Mouse (Mus musculus) myocyte (in vitro differentiated cells): ENCODE results near the gene Inhbe. TPM values are rescaled to one million over a fixed set of nuclear protein-coding genes. Genes with fewer than 3 reads are reported as not detected.

Experiments
- H3K27me3 ChIP-seq: one replicate; pipeline ENCODE4 v1.6.1; 2011; ENCODE audit not compliant: control insufficient read depth, insufficient read depth, insufficient read length
- H3K36me3 ChIP-seq: one replicate; pipeline ENCODE4 v1.6.1; 2011; ENCODE audit not compliant: control insufficient read depth, insufficient read depth
- H3K4me2 ChIP-seq: one replicate; pipeline ENCODE4 v1.6.1; 2011; ENCODE audit warnings: low read depth, control low read depth
- H3K4me3 ChIP-seq: one replicate; pipeline ENCODE4 v1.5.1; 2011; ENCODE audit warnings: mild to moderate bottlenecking, control low read depth, moderate library complexity
- H3K79me2 ChIP-seq: one replicate; pipeline ENCODE4 v1.6.1; 2011; ENCODE audit not compliant: control insufficient read depth, insufficient read depth
- H3ac ChIP-seq: one replicate; pipeline ENCODE4 v1.6.1; 2011; ENCODE audit not compliant: control insufficient read depth, insufficient read length
- CEBPB ChIP-seq: IDR thresholded peaks from 2 replicates; pipeline ENCODE4 v1.6.1; 2011; ENCODE audit warnings: mild to moderate bottlenecking, moderate library complexity; ENCODE audit not compliant: poor library complexity, insufficient read depth, severe bottlenecking
- E2F4 ChIP-seq: IDR thresholded peaks from one replicate; pipeline ENCODE4 v1.6.1; 2011; ENCODE audit warnings: mild to moderate bottlenecking, control low read depth, moderate library complexity; ENCODE audit not compliant: insufficient read depth
- MAX ChIP-seq: IDR thresholded peaks from one replicate; pipeline ENCODE4 v1.6.1; 2011; ENCODE audit warnings: low read depth, mild to moderate bottlenecking, control low read depth
- MYOD1 ChIP-seq, 3 experiments: IDR thresholded peaks; one replicate each; pipeline ENCODE4 v1.6.1; 2011; ENCODE audit warnings: control low read depth in 2 of 3, low read depth in 2 of 3, mild to moderate bottlenecking in 2 of 3, moderate library complexity in 1 of 3; ENCODE audit not compliant: insufficient read length in 2 of 3, control insufficient read depth in 1 of 3
- MYOG ChIP-seq, 3 experiments: IDR thresholded peaks; one replicate each; pipeline ENCODE4 v1.6.1; 2011; ENCODE audit warnings: control low read depth in 2 of 3, low read depth in 2 of 3, mild to moderate bottlenecking in 2 of 3; ENCODE audit not compliant: insufficient read length in 2 of 3, control insufficient read depth in 1 of 3, insufficient read depth in 1 of 3
- POLR2A ChIP-seq: IDR thresholded peaks from one replicate; pipeline ENCODE4 v1.6.1; 2011; ENCODE audit warnings: low read depth, mild to moderate bottlenecking, control low read depth, moderate library complexity; ENCODE audit not compliant: insufficient read length
- POLR2AphosphoS2 ChIP-seq: IDR thresholded peaks from one replicate; pipeline ENCODE4 v1.6.1; 2011; ENCODE audit warnings: low read depth, control low read depth; ENCODE audit not compliant: insufficient read length
- REST ChIP-seq: IDR thresholded peaks from one replicate; pipeline ENCODE4 v1.6.1; 2011; ENCODE audit warnings: mild to moderate bottlenecking, control low read depth, moderate library complexity; ENCODE audit not compliant: insufficient read depth, insufficient read length
- SRF ChIP-seq: IDR thresholded peaks from one replicate; pipeline ENCODE4 v1.6.1; 2011; ENCODE audit warnings: low read depth; ENCODE audit not compliant: control insufficient read depth, insufficient read length
- TCF12 ChIP-seq: IDR thresholded peaks from one replicate; pipeline ENCODE4 v1.6.1; 2011; ENCODE audit warnings: mild to moderate bottlenecking, control low read depth; ENCODE audit not compliant: poor library complexity, insufficient read depth, severe bottlenecking
- TCF3 ChIP-seq: IDR thresholded peaks from one replicate; pipeline ENCODE4 v1.6.1; 2011; ENCODE audit warnings: low read depth, control low read depth; ENCODE audit not compliant: insufficient read length
- USF1 ChIP-seq: IDR thresholded peaks from one replicate; pipeline ENCODE4 v1.6.1; 2011; ENCODE audit warnings: low read depth, mild to moderate bottlenecking, control low read depth, moderate library complexity
- polyA plus RNA-seq: library from polyadenylated mRNA; unstranded; fragments of >200 nt; fragmentation: generic; extraction: Trizol; gene quantifications from one replicate; pipeline ENCODE4 v1.2.1, GENCODE M21; 2012; ENCODE audit warnings: missing spikeins

Gene Inhbe
- polyA plus RNA-seq, 1 experiment: 0.10 TPM

DNA sequence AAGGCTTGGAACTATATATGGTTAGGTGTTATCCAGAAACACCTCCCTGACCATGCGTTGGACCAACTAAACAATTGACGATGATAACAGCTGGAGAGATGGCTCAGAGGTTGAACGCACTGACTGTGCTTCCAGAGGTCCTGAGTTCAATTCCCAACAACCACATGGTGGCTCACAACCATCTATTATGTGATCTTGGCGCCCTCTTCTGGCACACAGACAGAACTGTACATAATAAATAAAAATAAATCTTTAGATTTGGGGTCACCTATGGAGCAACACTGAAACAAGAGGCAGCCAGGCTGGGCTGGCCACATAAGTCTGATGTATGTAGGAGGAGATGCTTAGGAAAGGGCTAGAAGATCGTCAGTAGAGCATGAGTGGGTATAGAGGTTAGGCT, 21.1 kb downstream of the Inhbe start:
- no peaks in the 10 kb centered on the region for H3K36me3 ChIP-seq
- no peak for TF ChIP-seq REST
- TF ChIP-seq USF1: no peak
- H3K27me3 ChIP-seq: no peaks in the 10 kb centered on the region
- no peak overlapping the region for H3ac ChIP-seq
- H3K79me2 ChIP-seq: no peaks in the 10 kb centered on the region
- H3K4me3 ChIP-seq: no peak overlapping the region
- H3K4me2 ChIP-seq: no peak overlapping the region

DNA sequence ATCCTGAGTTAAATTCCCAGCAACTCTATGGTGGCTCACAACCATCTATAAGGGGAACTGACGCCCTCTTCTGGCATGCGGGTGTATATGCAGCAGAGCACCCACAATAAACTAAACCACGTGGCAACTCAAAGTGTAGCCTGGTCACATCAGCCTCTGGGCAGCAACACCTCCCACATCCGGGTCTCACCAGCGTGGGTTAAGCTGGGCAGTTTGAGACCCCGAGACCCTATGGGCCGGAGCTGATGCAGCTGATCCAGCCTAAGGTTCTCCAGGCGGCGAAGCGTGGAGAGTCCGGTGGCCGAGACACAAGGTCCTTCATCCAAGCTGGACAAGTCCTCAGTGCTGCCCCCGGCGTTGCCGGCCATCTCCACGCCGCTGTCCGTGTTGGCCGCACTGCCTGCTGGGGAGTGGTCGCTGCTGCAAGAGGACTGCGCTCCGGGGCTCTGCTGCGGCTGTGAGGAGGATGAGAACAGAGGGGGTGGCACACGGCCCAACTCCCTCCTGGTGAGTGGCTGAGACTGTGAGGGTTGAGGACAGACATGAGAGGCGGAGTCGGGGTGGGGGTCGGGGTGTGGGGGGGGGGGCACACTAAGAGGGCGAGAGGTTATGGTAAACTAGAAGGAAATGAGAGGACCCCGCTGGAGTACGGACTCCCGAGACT, 21.9 kb downstream of the Inhbe start:
- no peak overlapping the region for H3ac ChIP-seq
- H3K27me3 ChIP-seq: peaks cover 8% of the 10 kb centered on the region
- no peak for TF ChIP-seq POLR2A
- TF ChIP-seq CEBPB: no peak
- TF ChIP-seq TCF3: no peak
- no peak for TF ChIP-seq MAX
- no peak for TF ChIP-seq USF1
- TF ChIP-seq MYOG (IDR thresholded peaks at IDR 0.05; ENCODE audit: control insufficient read depth in 1 of 3, insufficient read depth in 1 of 3, insufficient read length in 2 of 3, low read depth in 2 of 3): no peak
- TF ChIP-seq REST: no peak
- no peak for TF ChIP-seq POLR2AphosphoS2
- no peak for TF ChIP-seq SRF
- TF ChIP-seq TCF12: no peak
- no peak for TF ChIP-seq MYOD1 (IDR thresholded peaks at IDR 0.05; ENCODE audit: control insufficient read depth in 1 of 3, insufficient read length in 2 of 3, low read depth in 2 of 3)
- H3K79me2 ChIP-seq: no peaks in the 10 kb centered on the region
- no peak overlapping the region for H3K4me2 ChIP-seq
- H3K4me3 ChIP-seq: no peak overlapping the region
- no peaks in the 10 kb centered on the region for H3K36me3 ChIP-seq

DNA sequence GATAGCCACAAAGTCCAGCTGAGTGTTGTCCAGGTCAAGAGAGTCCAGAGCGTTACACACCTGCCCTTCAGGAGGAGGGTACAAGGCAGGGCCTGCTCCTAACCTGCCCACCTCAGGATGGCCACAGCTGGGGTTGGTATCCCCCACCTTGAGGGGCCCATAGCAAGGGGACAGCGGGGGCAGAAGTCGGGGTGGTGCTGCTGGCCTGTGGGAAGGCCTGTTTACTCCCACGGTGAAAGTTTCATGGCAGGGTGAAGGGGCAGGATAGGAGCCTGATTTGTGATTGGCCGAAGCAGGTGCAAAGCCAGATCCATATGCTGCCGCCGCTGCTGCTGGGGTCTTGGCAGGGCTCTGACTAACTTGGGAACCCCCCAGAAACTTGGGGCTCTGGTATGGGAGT, 24.0 kb downstream of the Inhbe start:
- Histone ChIP-seq H3K27me3 (peaks cover 23% of the 10 kb centered on the region), H3ac (no peak overlapping the region), H3K79me2 (no peaks in the 10 kb centered on the region), H3K4me3 (no peak overlapping the region), H3K36me3 (no peaks in the 10 kb centered on the region), H3K4me2 (no peak overlapping the region)
- TF ChIP-seq TCF12: no peak
- TF ChIP-seq CEBPB: no peak
- TF ChIP-seq SRF: no peak
- no peak for TF ChIP-seq REST
- no peak for TF ChIP-seq MYOG (IDR thresholded peaks at IDR 0.05; ENCODE audit: control insufficient read depth in 1 of 3, insufficient read depth in 1 of 3, insufficient read length in 2 of 3, low read depth in 2 of 3)

DNA sequence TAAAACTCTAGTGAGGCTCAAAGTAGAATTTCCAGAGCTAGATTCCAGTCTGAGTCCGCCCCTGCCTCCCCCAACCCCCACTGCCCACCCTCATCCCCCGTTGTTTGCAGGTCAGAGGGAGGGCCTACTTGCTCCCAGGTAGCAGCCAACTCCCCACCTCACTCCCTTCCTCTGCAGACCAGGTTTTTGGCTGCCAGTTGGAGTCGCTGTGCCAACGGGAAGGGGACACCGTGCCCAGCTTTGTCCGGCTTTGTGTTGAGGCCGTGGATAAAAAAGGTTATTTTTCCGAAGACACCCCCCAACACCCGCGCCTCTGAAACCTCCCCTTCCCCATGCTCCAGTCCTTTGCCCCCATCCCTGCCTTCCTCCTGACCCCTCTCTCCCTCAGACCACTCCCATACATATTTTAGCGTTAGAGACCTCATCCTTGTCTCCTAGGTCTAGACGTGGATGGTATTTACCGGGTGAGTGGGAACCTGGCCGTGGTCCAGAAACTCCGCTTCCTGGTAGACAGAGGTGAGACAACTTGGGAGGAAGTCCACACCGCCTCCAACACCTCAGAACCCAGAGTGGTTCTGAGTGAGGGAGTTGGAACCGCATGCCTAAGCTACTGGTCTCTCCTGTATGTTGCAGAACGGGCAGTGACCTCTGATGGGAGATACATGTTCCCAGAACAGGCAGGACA, 26.6 kb downstream of the Inhbe start:
- no peak overlapping the region for H3ac ChIP-seq
- no peaks in the 10 kb centered on the region for H3K79me2 ChIP-seq
- TF ChIP-seq CEBPB (no peak), REST (no peak), POLR2AphosphoS2 (no peak), MAX (no peak), TCF3 (no peak), TCF12 (no peak), E2F4 (no peak), USF1 (no peak), MYOD1 (IDR thresholded peaks at IDR 0.05; ENCODE audit: control insufficient read depth in 1 of 3, insufficient read length in 2 of 3, low read depth in 2 of 3) (no peak), SRF (no peak), POLR2A (no peak), MYOG (IDR thresholded peaks at IDR 0.05; ENCODE audit: control insufficient read depth in 1 of 3, insufficient read depth in 1 of 3, insufficient read length in 2 of 3, low read depth in 2 of 3) (no peak)
- no peak overlapping the region for H3K4me3 ChIP-seq
- H3K27me3 ChIP-seq: peaks cover 28% of the 10 kb centered on the region
- no peak overlapping the region for H3K4me2 ChIP-seq
- no peaks in the 10 kb centered on the region for H3K36me3 ChIP-seq

DNA sequence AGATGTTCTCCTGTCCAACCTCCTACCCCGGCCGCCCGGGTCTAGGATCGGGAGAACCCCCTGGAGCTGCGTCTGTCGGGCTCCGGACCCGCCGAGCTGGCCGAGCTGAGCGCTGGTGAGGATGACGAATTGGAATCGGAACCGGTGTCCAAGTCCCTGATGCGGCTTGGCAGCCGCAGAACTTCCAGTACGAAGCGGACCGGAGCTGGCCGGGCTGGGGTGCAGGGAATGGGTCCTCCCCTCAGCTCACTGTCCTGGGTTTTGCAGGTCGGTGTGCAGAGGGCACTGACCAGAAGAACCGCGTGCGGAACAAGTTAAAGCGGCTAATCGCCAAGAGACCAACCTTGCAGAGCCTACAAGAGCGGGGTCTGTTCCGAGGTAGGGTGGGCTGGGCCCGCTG, 27.4 kb downstream of the Inhbe start:
- no peak overlapping the region for H3ac ChIP-seq
- H3K4me3 ChIP-seq: no peak overlapping the region
- no peaks in the 10 kb centered on the region for H3K79me2 ChIP-seq
- H3K36me3 ChIP-seq: no peaks in the 10 kb centered on the region
- no peak for TF ChIP-seq TCF3
- peaks cover 35% of the 10 kb centered on the region for H3K27me3 ChIP-seq
- H3K4me2 ChIP-seq: no peak overlapping the region
